Mouse (Mus musculus): ENCODE results near the gene Tprkb.

DNA sequence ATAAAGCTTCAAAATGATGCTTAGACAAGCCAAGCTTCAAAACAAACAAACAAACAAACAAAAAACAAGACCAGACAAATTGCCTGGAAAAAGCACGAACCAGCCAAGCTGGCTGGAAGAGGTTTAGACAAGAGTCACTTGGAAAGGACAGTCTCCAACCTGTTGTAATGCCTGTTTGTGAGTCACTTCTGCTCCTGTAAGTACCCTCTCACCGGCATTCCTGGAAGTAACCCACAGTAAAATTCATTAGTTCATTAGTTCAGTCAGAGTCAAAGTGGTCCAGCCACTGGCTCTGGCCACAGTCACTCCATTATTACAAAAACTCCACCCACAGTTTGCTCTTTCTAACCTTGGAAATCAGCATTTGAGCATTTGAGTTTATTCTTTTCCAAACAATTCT, 47.8 kb upstream of the Tprkb start:
- TF ChIP-seq GATA1 (IDR thresholded peaks at IDR 0.05; ENCODE audit: low read length): no peak
- TF ChIP-seq TAL1 (IDR thresholded peaks at IDR 0.05; ENCODE audit: low read length): no peak
